Mouse (Mus musculus) erythroblast, embryonic 14.5 days (primary cell): ENCODE measurements around the gene Emsy. TPM values are rescaled to one million over a fixed set of nuclear protein-coding genes. Genes with fewer than 3 reads are reported as not detected.

Source experiments
- H3K27me3 ChIP-seq: 2 replicates; pipeline ENCODE4 v1.6.1; 2012; ENCODE audit warnings: inconsistent platforms; ENCODE audit not compliant: control insufficient read depth
- H3K36me3 ChIP-seq: 2 replicates; pipeline ENCODE4 v1.6.1; 2012; ENCODE audit warnings: mild to moderate bottlenecking, inconsistent platforms; ENCODE audit not compliant: control insufficient read depth
- H3K4me1 ChIP-seq: 2 replicates; pipeline ENCODE4 v1.6.1; 2012; ENCODE audit warnings: inconsistent platforms; ENCODE audit not compliant: control insufficient read depth
- H3K4me3 ChIP-seq: replicated peaks from 2 replicates; pipeline ENCODE3; 2012; ENCODE audit warnings: moderate library complexity, mild to moderate bottlenecking, inconsistent platforms
- H3K9me3 ChIP-seq: 2 replicates; pipeline ENCODE4 v1.6.1; 2012; ENCODE audit warnings: low read length, inconsistent platforms, mixed read lengths; ENCODE audit not compliant: control insufficient read depth
- GATA1 ChIP-seq: IDR thresholded peaks from 2 replicates; pipeline ENCODE4 v1.6.1; 2012; ENCODE audit warnings: low read length, inconsistent platforms, mixed read lengths
- TAL1 ChIP-seq: IDR thresholded peaks from 3 replicates; pipeline ENCODE4 v1.6.1; 2012; ENCODE audit warnings: low read length, inconsistent platforms, mixed read lengths
- polyA plus RNA-seq: library from polyadenylated mRNA; stranded (reverse); fragments of >175 nt; gene quantifications from 2 replicates; pipeline ENCODE4 v1.2.3, GENCODE M21; 2012

Emsy gene
- polyA plus RNA-seq, 1 experiment, result 0.29 TPM

DNA sequence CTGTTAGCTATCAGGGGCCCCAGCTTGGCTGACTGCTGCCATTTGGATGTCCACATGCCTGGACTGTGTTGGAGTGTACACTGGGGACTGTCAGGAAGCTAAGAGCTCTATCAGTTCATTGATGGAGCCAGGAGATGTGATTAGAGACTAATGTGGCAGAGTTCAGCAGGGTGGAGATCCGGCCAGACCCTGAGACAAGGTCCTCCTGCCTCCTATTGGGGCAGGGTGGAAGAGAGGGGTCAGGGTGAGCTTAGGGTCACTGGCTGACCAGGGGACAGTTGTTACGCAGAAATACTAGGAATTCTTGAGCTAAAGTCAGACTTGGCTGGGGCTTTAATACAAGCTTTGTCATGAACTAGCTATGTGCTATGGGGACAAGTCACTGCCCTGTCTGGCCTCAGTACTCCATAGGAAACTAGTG is 81.8 kb downstream of the Emsy start:
- no peaks in the 10 kb centered on the region for H3K9me3 ChIP-seq
- TF ChIP-seq GATA1 (no peak), TAL1 (no peak)
- no peaks in the 10 kb centered on the region for H3K36me3 ChIP-seq
- no peak overlapping the region for H3K4me3 ChIP-seq
- no peaks in the 10 kb centered on the region for H3K27me3 ChIP-seq
- H3K4me1 ChIP-seq, result no peaks in the 10 kb centered on the region

DNA sequence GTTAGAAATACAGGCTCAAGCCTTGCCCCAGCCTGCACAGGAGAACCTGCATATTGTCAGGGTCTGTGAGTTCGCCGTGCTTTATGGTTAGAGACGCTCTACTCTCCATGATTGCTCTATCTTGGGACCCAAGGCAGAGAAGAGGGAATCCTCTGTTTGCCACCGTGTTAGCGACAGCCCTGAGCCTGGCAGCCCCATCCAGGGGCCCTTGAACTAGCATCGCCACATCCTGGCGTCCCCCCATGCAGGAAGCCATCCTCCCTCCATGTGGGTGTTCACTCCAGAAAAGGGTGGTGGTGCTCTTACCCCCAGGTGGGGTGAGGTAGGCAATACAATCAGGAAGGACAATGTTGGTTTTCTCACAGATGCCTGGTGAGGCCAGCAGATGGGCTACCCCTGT is 82.3 kb downstream of the Emsy start:
- H3K4me1 ChIP-seq, result no peaks in the 10 kb centered on the region
- TF ChIP-seq GATA1 (no peak), TAL1 (no peak)
- no peaks in the 10 kb centered on the region for H3K36me3 ChIP-seq

DNA sequence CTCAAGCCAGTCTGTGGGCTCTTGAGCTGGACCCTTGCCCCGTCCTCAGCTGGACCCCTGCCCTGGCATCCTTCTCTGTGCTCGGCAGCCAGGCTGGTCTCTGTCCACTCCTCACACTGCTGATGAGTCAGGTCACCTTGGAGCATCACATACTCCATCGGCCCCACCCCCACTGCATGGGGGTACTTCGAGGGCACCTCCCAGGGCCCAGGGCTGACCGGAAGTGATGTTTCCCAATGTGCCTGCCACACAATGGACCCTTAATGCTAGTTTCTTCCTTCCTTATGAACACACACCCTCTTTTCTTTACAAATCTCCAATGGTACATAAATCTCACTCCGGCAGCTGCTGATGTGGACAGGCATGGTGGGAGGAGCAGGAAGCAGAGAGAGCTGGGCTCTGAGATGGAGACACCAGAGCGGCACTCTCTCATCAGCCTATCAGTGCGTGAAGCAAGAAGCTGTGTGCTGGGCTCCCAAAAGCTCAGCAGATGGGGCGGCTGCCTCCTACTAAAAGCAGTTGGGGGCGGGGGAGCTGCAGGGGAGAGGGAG is 83.3 kb downstream of the Emsy start:
- TF ChIP-seq GATA1 (no peak), TAL1 (no peak)
- H3K4me1 ChIP-seq, result no peaks in the 10 kb centered on the region

More for the DNA sequence above, 82.3 kb downstream of the Emsy start:
- H3K27me3 ChIP-seq, result no peaks in the 10 kb centered on the region
- no peaks in the 10 kb centered on the region for H3K9me3 ChIP-seq
- no peak overlapping the region for H3K4me3 ChIP-seq

DNA sequence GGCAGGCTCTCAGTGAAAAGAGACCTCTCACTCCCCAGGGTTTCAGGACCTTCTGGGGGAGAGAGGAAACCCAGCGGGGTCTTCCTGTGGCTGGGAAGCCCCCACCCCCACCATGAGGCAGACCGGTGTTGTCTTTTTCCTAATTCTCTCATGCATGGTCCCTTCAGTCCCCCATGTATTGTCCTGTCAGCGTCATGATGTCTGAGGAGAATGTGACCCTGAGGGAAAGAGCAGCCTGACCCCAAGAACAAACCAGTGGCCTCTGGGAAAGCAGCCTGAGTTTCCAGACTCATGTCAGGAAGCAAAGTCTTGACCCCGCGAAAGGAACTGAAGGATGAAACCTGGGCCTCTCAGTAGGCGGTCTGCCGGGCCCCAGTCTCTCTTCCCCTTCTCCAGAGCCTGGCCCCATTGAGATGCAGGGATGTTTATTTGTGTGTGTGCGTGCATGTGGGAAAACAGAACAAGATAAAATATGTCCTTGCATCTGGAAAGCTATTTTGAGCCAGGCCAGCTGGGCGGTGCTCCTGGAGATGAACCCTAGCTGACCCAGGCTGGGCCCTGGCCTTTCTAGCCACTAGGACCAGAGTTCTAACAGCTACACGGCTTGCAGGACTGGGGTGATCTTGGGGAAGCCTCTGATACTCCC is 84.2 kb downstream of the Emsy start:
- no peak overlapping the region for H3K4me3 ChIP-seq
- no peaks in the 10 kb centered on the region for H3K36me3 ChIP-seq
- no peak for TF ChIP-seq TAL1
- no peak for TF ChIP-seq GATA1
- H3K27me3 ChIP-seq, result 0 out of 2 replicates have a peak, but pooled peaks cover 3% of the 10 kb centered on the region
- H3K4me1 ChIP-seq, result no peaks in the 10 kb centered on the region
- no peaks in the 10 kb centered on the region for H3K9me3 ChIP-seq

More for the DNA sequence above, 83.3 kb downstream of the Emsy start:
- no peaks in the 10 kb centered on the region for H3K36me3 ChIP-seq
- no peaks in the 10 kb centered on the region for H3K27me3 ChIP-seq
- no peaks in the 10 kb centered on the region for H3K9me3 ChIP-seq
- no peak overlapping the region for H3K4me3 ChIP-seq

DNA sequence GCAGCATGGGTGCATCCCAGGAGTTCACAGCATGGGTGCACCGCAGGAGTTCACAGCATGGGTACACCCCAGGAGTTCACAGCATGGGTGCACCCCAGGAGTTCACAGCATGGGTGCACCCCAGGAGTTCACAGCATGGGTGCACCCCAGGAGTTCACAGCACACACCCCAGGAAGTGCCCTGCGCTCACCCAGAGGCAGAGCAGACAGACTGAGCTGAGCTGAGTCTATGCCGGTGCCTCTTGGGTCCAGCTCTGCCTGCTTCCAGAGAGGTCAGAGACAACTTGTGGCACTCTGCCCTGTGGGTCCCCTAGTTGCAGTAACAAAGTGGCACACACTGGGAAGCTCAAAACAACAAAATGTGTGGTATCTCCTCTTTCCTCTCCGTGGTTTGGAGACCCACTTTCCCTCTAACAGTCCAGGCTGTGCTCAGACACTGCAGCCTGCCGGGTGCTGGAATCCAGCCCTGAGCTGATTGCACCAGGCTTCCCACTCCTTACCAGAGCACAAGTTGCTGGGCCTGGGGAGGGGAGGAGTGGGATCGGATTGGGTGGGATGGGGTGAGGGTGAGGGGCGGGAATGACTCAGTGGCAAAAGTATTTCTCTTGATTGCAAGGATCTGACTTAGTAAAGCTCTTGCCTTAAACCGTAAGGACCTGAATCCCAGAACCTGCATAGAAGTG is 85.6 kb downstream of the Emsy start:
- Histone ChIP-seq H3K4me3 (no peak overlapping the region), H3K27me3 (peaks cover 8% of the 10 kb centered on the region; the same call in 1 of the 2 replicates), H3K4me1 (no peaks in the 10 kb centered on the region), H3K9me3 (no peaks in the 10 kb centered on the region), H3K36me3 (no peaks in the 10 kb centered on the region)
- TF ChIP-seq GATA1 (no peak), TAL1 (no peak)

DNA sequence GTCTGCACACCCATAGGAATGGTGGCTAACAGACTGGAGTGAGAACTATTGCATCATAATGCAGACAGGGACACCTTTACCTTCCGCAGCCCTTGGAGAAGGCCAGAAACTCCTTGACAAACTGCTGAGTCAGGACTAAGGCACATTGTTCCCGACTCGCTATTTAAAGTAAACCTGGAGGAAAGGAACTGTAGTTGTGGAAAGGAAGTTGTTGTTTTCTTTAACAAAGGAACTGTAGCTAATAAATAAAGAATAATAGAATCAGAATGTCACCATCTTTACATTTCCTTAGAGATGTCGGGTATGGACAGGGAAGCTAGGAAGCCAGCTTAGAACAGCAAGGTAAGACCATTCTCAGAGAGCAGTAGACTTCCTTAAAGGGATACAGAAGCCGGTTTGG is 89.5 kb downstream of the Emsy start:
- no peaks in the 10 kb centered on the region for H3K36me3 ChIP-seq
- no peak overlapping the region for H3K4me3 ChIP-seq
- no peaks in the 10 kb centered on the region for H3K4me1 ChIP-seq
- H3K27me3 ChIP-seq, result peaks cover 8% of the 10 kb centered on the region; the same call in 1 of the 2 replicates
- H3K9me3 ChIP-seq, result no peaks in the 10 kb centered on the region
- TF ChIP-seq GATA1 (no peak), TAL1 (no peak)

DNA sequence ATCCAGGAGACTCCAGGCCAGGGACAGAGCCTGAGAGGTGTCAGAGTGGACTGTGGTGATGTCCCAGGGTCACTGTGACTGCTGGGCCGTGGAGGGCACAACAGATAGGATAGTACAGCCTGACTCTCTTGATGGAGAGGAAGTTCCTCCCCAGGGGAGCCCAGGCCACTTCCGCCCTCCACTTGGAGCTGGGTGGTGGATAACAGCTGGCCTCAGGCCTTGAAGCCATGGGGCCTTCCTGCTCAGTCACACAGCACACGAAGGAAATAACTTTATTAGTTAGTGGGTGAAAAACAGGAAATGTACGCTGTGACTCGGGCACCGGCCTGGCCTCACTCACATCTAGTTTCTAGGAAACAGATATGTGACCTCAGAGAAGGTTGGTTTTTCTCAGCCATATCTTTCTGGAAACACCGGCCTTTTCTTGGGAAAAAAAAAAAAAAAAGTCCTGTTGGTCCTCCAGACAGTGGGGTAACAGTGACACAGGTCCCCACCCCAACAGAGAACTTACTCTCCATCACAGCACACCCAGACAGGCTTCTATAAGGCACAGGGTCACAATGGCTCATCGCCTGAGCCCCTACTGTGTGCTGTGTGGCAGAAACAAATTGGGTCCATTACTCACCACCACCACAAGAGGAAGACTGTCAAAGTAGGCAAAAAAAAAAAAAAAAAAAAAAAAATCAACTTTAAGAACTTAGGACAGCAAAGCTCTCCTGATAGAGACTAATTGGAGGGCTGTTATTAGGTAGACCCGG is 91.8 kb downstream of the Emsy start:
- no peak overlapping the region for H3K4me3 ChIP-seq
- no peaks in the 10 kb centered on the region for H3K4me1 ChIP-seq
- peaks cover 8% of the 10 kb centered on the region; the same call in 1 of the 2 replicates for H3K27me3 ChIP-seq
- no peaks in the 10 kb centered on the region for H3K9me3 ChIP-seq
- no peak for TF ChIP-seq GATA1
- no peaks in the 10 kb centered on the region for H3K36me3 ChIP-seq

DNA sequence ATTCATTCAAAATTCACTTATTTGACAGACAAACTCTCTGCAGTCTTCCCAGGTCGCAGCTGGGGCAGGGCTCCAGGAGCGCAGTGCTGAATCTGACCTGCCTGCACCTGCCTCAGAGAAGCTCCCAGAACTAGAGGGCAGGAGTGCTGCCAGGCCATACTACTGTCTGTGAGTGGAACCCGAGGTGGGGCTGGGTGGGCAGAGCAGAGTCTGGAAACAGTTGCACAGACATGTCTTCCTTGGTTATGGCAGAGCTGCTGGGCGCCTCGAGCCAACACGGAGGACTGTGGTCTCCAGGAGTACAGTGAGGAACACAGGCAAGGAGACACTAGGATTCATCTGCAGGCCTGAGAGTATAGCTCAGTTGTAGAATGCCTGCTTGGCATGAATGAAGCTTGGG is 92.6 kb downstream of the Emsy start:
- TF ChIP-seq GATA1 (no peak), TAL1 (no peak)
- H3K4me1 ChIP-seq, result no peaks in the 10 kb centered on the region
- no peaks in the 10 kb centered on the region for H3K36me3 ChIP-seq
- peaks cover 8% of the 10 kb centered on the region; the same call in 1 of the 2 replicates for H3K27me3 ChIP-seq
- no peak overlapping the region for H3K4me3 ChIP-seq
- no peaks in the 10 kb centered on the region for H3K9me3 ChIP-seq

DNA sequence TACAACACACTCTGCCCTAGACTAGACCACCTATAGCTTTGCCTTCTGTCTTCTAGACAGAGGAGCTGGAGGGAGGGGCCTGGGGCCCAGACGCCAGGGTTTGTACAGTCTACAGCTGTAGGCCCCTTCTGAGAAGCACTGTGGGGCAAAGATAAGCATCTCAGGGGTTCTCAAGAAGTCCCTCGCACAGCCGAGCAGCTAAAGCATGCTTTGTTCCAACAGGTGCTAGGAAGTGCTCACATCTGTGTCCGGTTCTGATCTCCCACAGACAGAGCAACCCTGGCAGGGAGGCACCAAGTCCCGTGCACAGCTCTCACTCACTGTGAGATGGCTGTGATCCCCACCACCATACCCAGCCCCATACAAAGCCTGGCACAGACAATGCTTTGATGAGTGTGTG is 93.6 kb downstream of the Emsy start:
- Histone ChIP-seq H3K4me3 (no peak overlapping the region), H3K27me3 (peaks cover 8% of the 10 kb centered on the region; the same call in 1 of the 2 replicates), H3K9me3 (no peaks in the 10 kb centered on the region), H3K36me3 (no peaks in the 10 kb centered on the region), H3K4me1 (no peaks in the 10 kb centered on the region)
- TF ChIP-seq GATA1 (no peak), TAL1 (no peak)
